Comparison of ENCODE assay signal across 27 mouse cellular contexts in genomic region chr3:9427826-9428225, GRCm38 (mm10).
DNase-seq lines count a peak whose midpoint lies in the region; ATAC-seq and TF ChIP-seq lines count a peak whose summit lies in the region.
"Had no signal": no experiment of that assay in that cellular context is flagged by ENCODE, and none has a peak within 500 bp of the region (broad histone marks: within the 10 kb centered on the region; RNA-seq: fewer than 3 reads in every experiment).

No protein-coding gene starts in this region.

- no peaks in the 10 kb centered on the region for H3K36me3 ChIP-seq in heart, adult 2 months (ENCODE audit: control insufficient read depth, insufficient read depth, low read length)
- H3K36me3 ChIP-seq: embryonic facial prominence, embryonic 13.5 days; forebrain, embryonic 10.5 days; forebrain, embryonic 15.5 days had no signal

- peak; percentile 55 for DNase-seq in heart, adult 11 months
- DNase-seq in heart, adult 2 months: no peak
- DNase-seq in right cerebral cortex, postnatal 14 days: no peak
- no peak for DNase-seq in left cerebral cortex, adult 18-20 months (ENCODE audit: low spot score in 2 of 2)
- no peak for DNase-seq in layer of hippocampus, adult 9-10 months (ENCODE audit: low spot score)
- DNase-seq: adrenal gland, adult 8-10 months; adrenal gland, postnatal 14 days; adrenal gland, postnatal 36 days; B cell, adult 2 months; cerebellum, adult 11-12 months; cerebellum, adult 2 months; cerebellum, adult 9-10 months; cerebellum, postnatal 10 days; cerebellum, postnatal 25 days; embryo, embryonic 11 days had no signal

- H3K4me1 ChIP-seq in heart, adult 2 months (ENCODE audit: control insufficient read depth, insufficient read depth, low read length): peaks cover 8% of the 10 kb centered on the region
- H3K4me1 ChIP-seq: embryonic facial prominence, embryonic 13.5 days; forebrain, embryonic 10.5 days; forebrain, embryonic 13.5 days; forebrain, embryonic 15.5 days had no signal

- H3K4me3 ChIP-seq in heart, adult 2 months: no peak overlapping the region
- H3K4me3 ChIP-seq: embryonic facial prominence, embryonic 13.5 days; embryonic facial prominence, embryonic 15.5 days; erythroblast, embryonic 14.5 days; forebrain, embryonic 10.5 days; forebrain, embryonic 13.5 days; forebrain, embryonic 15.5 days had no signal

- intact Hi-C loops in heart, adult 2 months (cut with DNase I): no loop called here

- ATAC-seq in common myeloid progenitor, adult 5-6 weeks (replicated peaks; ENCODE audit: low read depth, poor library complexity, severe bottlenecking): peak; percentile 58
- peak; percentile 75 for ATAC-seq in megakaryocyte, adult 5-6 weeks (ENCODE audit: poor library complexity, severe bottlenecking)
- ATAC-seq: activated CD4-positive, CD25-positive, alpha-beta regulatory T cell, adult 4 months; CD4-positive, CD25-positive, alpha-beta regulatory T cell, adult 4 months; forebrain, embryonic 13.5 days; forebrain, embryonic 15.5 days; Patski had no signal

- TF ChIP-seq POLR2A in heart, adult 2 months (IDR thresholded peaks at IDR 0.05; ENCODE audit: insufficient read depth, low read depth, low read length): no peak

- H3K27ac ChIP-seq in heart, adult 2 months: no peak overlapping the region
- H3K27ac ChIP-seq: embryonic facial prominence, embryonic 13.5 days; embryonic facial prominence, embryonic 15.5 days; forebrain, embryonic 10.5 days; forebrain, embryonic 13.5 days; forebrain, embryonic 15.5 days had no signal

- no peak for TF ChIP-seq CTCF in heart, adult 2 months (IDR thresholded peaks at IDR 0.05)

- 94% methylated on average over 4 of the region's 4 CpGs for WGBS in heart, adult 2 months

- no peak overlapping the region for H3K9ac ChIP-seq in heart, adult 2 months (ENCODE audit: low read depth, low read length)
- H3K9ac ChIP-seq: embryonic facial prominence, embryonic 13.5 days; embryonic facial prominence, embryonic 15.5 days; forebrain, embryonic 13.5 days; forebrain, embryonic 15.5 days had no signal

- TF ChIP-seq EP300 in heart, adult 2 months (IDR thresholded peaks at IDR 0.05; ENCODE audit: insufficient read depth, low read depth, low read length): no peak

- H3K79me2 ChIP-seq in heart, adult 2 months (replicated peaks; ENCODE audit: control insufficient read depth, insufficient read depth, low read length): no peaks in the 10 kb centered on the region

- H3K27me3 ChIP-seq in heart, adult 2 months (ENCODE audit: control insufficient read depth, insufficient read depth, low read length): no peaks in the 10 kb centered on the region
- H3K27me3 ChIP-seq: CH12.LX; embryonic facial prominence, embryonic 13.5 days; embryonic facial prominence, embryonic 15.5 days; forebrain, embryonic 13.5 days; forebrain, embryonic 15.5 days; Patski had no signal
